29 mouse cellular contexts compared by ENCODE assay signal in the genomic region with DNA sequence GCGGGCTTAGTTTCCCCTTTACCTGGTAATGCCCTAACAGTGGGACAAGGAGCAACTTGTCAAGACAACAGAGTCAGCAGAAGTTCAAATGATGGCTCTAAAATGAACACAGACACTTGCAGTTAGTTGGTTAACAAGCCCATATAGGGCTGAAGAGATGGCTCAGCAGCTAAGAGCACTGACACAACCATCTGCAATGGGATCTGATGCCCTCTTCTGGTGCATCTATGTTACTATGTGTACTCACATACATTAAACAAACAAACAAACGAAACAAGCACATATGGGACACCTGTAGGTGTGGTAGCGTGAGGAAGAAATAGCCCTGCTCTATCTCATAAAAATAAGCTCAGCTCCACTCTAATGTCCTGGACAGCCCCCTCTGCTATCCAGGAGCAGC. TPM values are rescaled to one million over a fixed set of nuclear protein-coding genes. Genes with fewer than 3 reads are reported as not detected.
A peak's percentile ranks its signal among the peaks of the same experiment; 100 is the strongest.
DNase-seq lines count a peak whose midpoint lies in the region; ATAC-seq and TF ChIP-seq lines count a peak whose summit lies in the region.
"Had no signal": no experiment of that assay in that cellular context is flagged by ENCODE, and none has a peak within 500 bp of the region (broad histone marks: within the 10 kb centered on the region; RNA-seq: fewer than 3 reads in every experiment).

No protein-coding gene starts in this region.

- no peaks in the 10 kb centered on the region for H3K27me3 ChIP-seq in heart, postnatal 0 days (ENCODE audit: control insufficient read depth, insufficient read depth, low read length)
- no peaks in the 10 kb centered on the region for H3K27me3 ChIP-seq in lung, postnatal 0 days (replicated peaks; ENCODE audit: insufficient read depth, low read length)
- H3K27me3 ChIP-seq in stomach, postnatal 0 days (ENCODE audit: control insufficient read depth, insufficient read depth, low read length), result no peaks in the 10 kb centered on the region
- H3K27me3 ChIP-seq: hindbrain, embryonic 15.5 days had no signal

- no peak overlapping the region for H3K27ac ChIP-seq in heart, postnatal 0 days (ENCODE audit: low read depth)
- no peak overlapping the region for H3K27ac ChIP-seq in lung, postnatal 0 days (ENCODE audit: low read length)
- H3K27ac ChIP-seq in stomach, postnatal 0 days (replicated peaks), result no peak overlapping the region
- H3K27ac ChIP-seq: embryonic facial prominence, embryonic 10.5 days; hindbrain, embryonic 15.5 days; macrophage; midbrain, embryonic 12.5 days had no signal

- no peaks in the 10 kb centered on the region for H3K36me3 ChIP-seq in heart, postnatal 0 days (replicated peaks; ENCODE audit: control insufficient read depth, insufficient read depth, low read length)
- no peaks in the 10 kb centered on the region for H3K36me3 ChIP-seq in lung, postnatal 0 days (ENCODE audit: insufficient read depth, low read length)
- no peaks in the 10 kb centered on the region for H3K36me3 ChIP-seq in stomach, postnatal 0 days (ENCODE audit: control insufficient read depth, insufficient read depth, low read length)
- H3K36me3 ChIP-seq: embryonic facial prominence, embryonic 10.5 days; hindbrain, embryonic 15.5 days; midbrain, embryonic 12.5 days had no signal

- no peak overlapping the region for H3K9ac ChIP-seq in heart, postnatal 0 days (replicated peaks; ENCODE audit: low read depth, low read length)
- no peak overlapping the region for H3K9ac ChIP-seq in lung, postnatal 0 days (replicated peaks; ENCODE audit: low read depth)
- no peak overlapping the region for H3K9ac ChIP-seq in stomach, postnatal 0 days (ENCODE audit: low read length)
- H3K9ac ChIP-seq: hindbrain, embryonic 15.5 days; lung, embryonic 14.5 days; midbrain, embryonic 12.5 days had no signal

- no peaks in the 10 kb centered on the region for H3K9me3 ChIP-seq in heart, postnatal 0 days (replicated peaks; ENCODE audit: control insufficient read depth, low read length)
- no peaks in the 10 kb centered on the region for H3K9me3 ChIP-seq in lung, postnatal 0 days (ENCODE audit: low read length)
- no peaks in the 10 kb centered on the region for H3K9me3 ChIP-seq in stomach, postnatal 0 days (ENCODE audit: control insufficient read depth, low read length)
- H3K9me3 ChIP-seq: embryonic facial prominence, embryonic 10.5 days; hindbrain, embryonic 15.5 days; midbrain, embryonic 12.5 days had no signal

- intact Hi-C loops in heart, postnatal 25 days (cut with DNase I), result no loop called here

- no peak for TF ChIP-seq EP300 in heart, postnatal 0 days (IDR thresholded peaks at IDR 0.05; ENCODE audit: low read depth)
- no peak for TF ChIP-seq EP300 in lung, postnatal 0 days (IDR thresholded peaks at IDR 0.05)
- TF ChIP-seq EP300 in stomach, postnatal 0 days (optimal IDR thresholded peaks at IDR 0.05), result no peak

- DNase-seq in heart, postnatal 0 days (ENCODE audit: low spot score), result no peak
- DNase-seq in heart, adult 11 months, result no peak
- no peak for DNase-seq in lung, postnatal 0 days (ENCODE audit: low spot score)
- no peak for DNase-seq in lung, postnatal 25 days (ENCODE audit: low spot score)
- DNase-seq in ZHBTc4 (ENCODE audit: low read depth, low spot score), result peak; percentile 18
- DNase-seq in stomach, postnatal 0 days (ENCODE audit: low spot score), result no peak
- DNase-seq in ovary, adult 18-20 months (ENCODE audit: low spot score), result no peak
- DNase-seq in heart, postnatal 25 days (ENCODE audit: low spot score), result no peak
- DNase-seq: cerebellum, adult 9-10 months; heart, postnatal 14 days; kidney, adult 2 months; kidney, postnatal 14 days; left cerebral cortex, postnatal 4 days; liver; lung, embryonic 14.5 days; retina, postnatal 1 day had no signal

- H3K4me2 ChIP-seq in heart, postnatal 0 days (ENCODE audit: low read depth, low read length), result no peak overlapping the region
- H3K4me2 ChIP-seq in lung, postnatal 0 days (replicated peaks; ENCODE audit: low read depth, low read length), result no peak overlapping the region
- H3K4me2 ChIP-seq in stomach, postnatal 0 days (replicated peaks; ENCODE audit: low read depth), result no peak overlapping the region
- H3K4me2 ChIP-seq: heart, embryonic 11.5 days; hindbrain, embryonic 15.5 days; lung, embryonic 14.5 days; midbrain, embryonic 12.5 days had no signal

- peak; percentile 27 for TF ChIP-seq CTCF in heart, postnatal 0 days (IDR thresholded peaks at IDR 0.05; ENCODE audit: low read depth)
- TF ChIP-seq CTCF in lung, postnatal 0 days (IDR thresholded peaks at IDR 0.05), result peak; percentile 34
- peak; percentile 40; the same call in 1 of the 2 replicates for TF ChIP-seq CTCF in stomach, postnatal 0 days (IDR thresholded peaks at IDR 0.05; ENCODE audit: low read depth)

- no peaks in the 10 kb centered on the region for H3K4me1 ChIP-seq in heart, postnatal 0 days (ENCODE audit: control insufficient read depth, insufficient read depth)
- H3K4me1 ChIP-seq in lung, postnatal 0 days (ENCODE audit: insufficient read depth, low read depth, low read length), result no peaks in the 10 kb centered on the region
- no peaks in the 10 kb centered on the region for H3K4me1 ChIP-seq in stomach, postnatal 0 days (replicated peaks; ENCODE audit: control insufficient read depth, insufficient read depth)
- H3K4me1 ChIP-seq: hindbrain, embryonic 15.5 days; midbrain, embryonic 12.5 days had no signal

- no peak for ATAC-seq in heart, postnatal 0 days (ENCODE audit: insufficient read depth, low read depth)
- no peak for ATAC-seq in lung, postnatal 0 days
- ATAC-seq in stomach, postnatal 0 days (ENCODE audit: low FRiP score, low TSS enrichment), result no peak
- ATAC-seq: forebrain, embryonic 14.5 days had no signal

- H3K4me3 ChIP-seq in heart, postnatal 0 days (ENCODE audit: low read depth, low read length), result no peak overlapping the region
- no peak overlapping the region for H3K4me3 ChIP-seq in lung, postnatal 0 days (ENCODE audit: low read depth, low read length)
- no peak overlapping the region for H3K4me3 ChIP-seq in stomach, postnatal 0 days (ENCODE audit: low read depth, low read length)
- H3K4me3 ChIP-seq: embryonic facial prominence, embryonic 10.5 days; hindbrain, embryonic 15.5 days; midbrain, embryonic 12.5 days had no signal

- WGBS in heart, postnatal 0 days, result 70% methylated on average over 3 of the region's 3 CpGs
- 60% methylated on average over 3 of the region's 3 CpGs for WGBS in lung, postnatal 0 days
- WGBS in stomach, postnatal 0 days, result 57% methylated on average over 3 of the region's 3 CpGs

RNA-seq across cellular contexts. Expression of a gene that starts 10.7 kb away (rescaled TPM):
- total RNA-seq in heart, postnatal 0 days (2014; rRNA removed; ENCODE audit: low replicate concordance), result 18.6 and 30.8 TPM in 2 replicates
- polyA plus RNA-seq in heart, postnatal 0 days (2015; fragmentation: Nextera tagmentation; extraction: Ambion mirVana), result 23.0 and 27.9 TPM in 2 replicates
- polyA plus RNA-seq in lung, postnatal 0 days (2015; fragmentation: Nextera tagmentation; extraction: Ambion mirVana), result 58.6 and 63.6 TPM in 2 replicates
- polyA plus RNA-seq in stomach, postnatal 0 days (2015; fragmentation: Nextera tagmentation; extraction: Ambion mirVana), result 42.8 and 45.0 TPM in 2 replicates
- total RNA-seq in heart, postnatal 25 days (2021), result 10 to 100 TPM in 1 of 2 experiments, 1 to 10 TPM in 1; 9.7 to 11.1 TPM

RNA-seq across cellular contexts. Expression of a gene that starts 26.6 kb away (rescaled TPM):
- total RNA-seq in heart, postnatal 0 days (2014; rRNA removed; ENCODE audit: low replicate concordance), result 11.5 and 11.6 TPM in 2 replicates
- 6.2 and 6.4 TPM in 2 replicates for polyA plus RNA-seq in heart, postnatal 0 days (2015; fragmentation: Nextera tagmentation; extraction: Ambion mirVana)
- polyA plus RNA-seq in lung, postnatal 0 days (2015; fragmentation: Nextera tagmentation; extraction: Ambion mirVana), result 22.7 and 24.4 TPM in 2 replicates
- 36.9 and 41.0 TPM in 2 replicates for polyA plus RNA-seq in stomach, postnatal 0 days (2015; fragmentation: Nextera tagmentation; extraction: Ambion mirVana)
- total RNA-seq in heart, postnatal 25 days (2021), result 1 to 10 TPM; 5.8 to 6.6 TPM

RNA-seq across cellular contexts. Expression of a gene that starts 28.3 kb away (rescaled TPM):
- not detected in 2 replicates for total RNA-seq in heart, postnatal 0 days (2014; rRNA removed; ENCODE audit: low replicate concordance)
- polyA plus RNA-seq in heart, postnatal 0 days (2015; fragmentation: Nextera tagmentation; extraction: Ambion mirVana), result not detected in 2 replicates
- not detected in 2 replicates for polyA plus RNA-seq in lung, postnatal 0 days (2015; fragmentation: Nextera tagmentation; extraction: Ambion mirVana)
- polyA plus RNA-seq in stomach, postnatal 0 days (2015; fragmentation: Nextera tagmentation; extraction: Ambion mirVana), result not detected in 2 replicates
- not detected for total RNA-seq in heart, postnatal 25 days (2021)
- total RNA-seq: adrenal gland, adult 18-20 months; common myeloid progenitor, adult 5-6 weeks; gastrocnemius, postnatal 4 days; heart, postnatal 14 days; layer of hippocampus, adult 8-10 months; left cerebral cortex, adult 18-20 months; left cerebral cortex, postnatal 4 days had no signal
- polyA plus RNA-seq: embryonic facial prominence, embryonic 10.5 days; forebrain, embryonic 14.5 days; heart, embryonic 11.5 days; hindbrain, embryonic 15.5 days; lung, embryonic 14.5 days; macrophage; midbrain, embryonic 12.5 days; stomach, embryonic 16.5 days; thymus, postnatal 0 days had no signal

RNA-seq across cellular contexts. Expression of a gene that starts 28.4 kb away (rescaled TPM):
- 3.4 and 14.7 TPM in 2 replicates for total RNA-seq in heart, postnatal 0 days (2014; rRNA removed; ENCODE audit: low replicate concordance)
- polyA plus RNA-seq in heart, postnatal 0 days (2015; fragmentation: Nextera tagmentation; extraction: Ambion mirVana), result 0.67 and 0.91 TPM in 2 replicates
- polyA plus RNA-seq in lung, postnatal 0 days (2015; fragmentation: Nextera tagmentation; extraction: Ambion mirVana), result 7.6 and 8.0 TPM in 2 replicates
- 3.2 and 3.6 TPM in 2 replicates for polyA plus RNA-seq in stomach, postnatal 0 days (2015; fragmentation: Nextera tagmentation; extraction: Ambion mirVana)
- 1 to 10 TPM in 1 of 2 experiments, under 1 TPM in 1; 0.94 to 2.0 TPM for total RNA-seq in heart, postnatal 25 days (2021)

RNA-seq across cellular contexts. Expression of a gene that starts 40.5 kb away (rescaled TPM):
- total RNA-seq in heart, postnatal 0 days (2014; rRNA removed; ENCODE audit: low replicate concordance), result 2.1 and 2.3 TPM in 2 replicates
- polyA plus RNA-seq in heart, postnatal 0 days (2015; fragmentation: Nextera tagmentation; extraction: Ambion mirVana), result 0.40 and 0.41 TPM in 2 replicates
- 2.0 and 2.6 TPM in 2 replicates for polyA plus RNA-seq in lung, postnatal 0 days (2015; fragmentation: Nextera tagmentation; extraction: Ambion mirVana)
- polyA plus RNA-seq in stomach, postnatal 0 days (2015; fragmentation: Nextera tagmentation; extraction: Ambion mirVana), result 5.0 and 5.2 TPM in 2 replicates
- total RNA-seq in heart, postnatal 25 days (2021), result 1 to 10 TPM; 1.2 to 1.5 TPM
